Mouse (Mus musculus): ENCODE data around the gene Spi1. TPM values are rescaled to one million over a fixed set of nuclear protein-coding genes. Genes with fewer than 3 reads are reported as not detected.

Spi1 gene
- polyA plus RNA-seq, 1 experiment = 0.79 TPM

DNA sequence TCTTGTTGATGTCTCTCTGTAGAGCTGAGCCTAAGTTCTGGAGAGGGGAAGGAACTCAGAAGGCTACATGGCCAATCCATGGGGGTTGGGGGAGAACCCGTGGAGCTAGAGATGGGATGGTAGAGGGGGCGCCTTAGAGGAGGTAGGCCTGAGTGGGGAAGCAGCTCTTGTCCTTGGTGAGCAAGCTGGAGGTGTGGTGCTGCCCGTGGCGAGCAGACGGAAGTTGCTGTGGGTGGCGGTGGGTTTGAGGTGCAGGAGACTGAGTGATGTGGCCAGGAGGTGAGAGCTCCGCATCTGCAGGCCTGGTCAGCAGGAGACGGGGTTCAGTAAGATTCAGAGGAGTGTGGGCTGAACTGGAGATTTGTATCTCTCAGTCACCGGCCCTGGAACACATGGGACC is 5.3 kb downstream of the Spi1 start:
- TF ChIP-seq POLR2A (IDR thresholded peaks at IDR 0.05; ENCODE audit: low read depth, low read length) (no peak), CTCF (IDR thresholded peaks at IDR 0.05; ENCODE audit: borderline replicate concordance, insufficient read depth, low read length) (no peak)
- no peaks in the 10 kb centered on the region; the same call in 1 of the 2 replicates for H3K4me1 ChIP-seq (ENCODE audit: control insufficient read depth, insufficient read depth, low read length)
- no peak overlapping the region for H3K27ac ChIP-seq (ENCODE audit: insufficient read depth, low read length)
- no peak overlapping the region for H3K4me3 ChIP-seq (ENCODE audit: insufficient read depth, low read length)

DNA sequence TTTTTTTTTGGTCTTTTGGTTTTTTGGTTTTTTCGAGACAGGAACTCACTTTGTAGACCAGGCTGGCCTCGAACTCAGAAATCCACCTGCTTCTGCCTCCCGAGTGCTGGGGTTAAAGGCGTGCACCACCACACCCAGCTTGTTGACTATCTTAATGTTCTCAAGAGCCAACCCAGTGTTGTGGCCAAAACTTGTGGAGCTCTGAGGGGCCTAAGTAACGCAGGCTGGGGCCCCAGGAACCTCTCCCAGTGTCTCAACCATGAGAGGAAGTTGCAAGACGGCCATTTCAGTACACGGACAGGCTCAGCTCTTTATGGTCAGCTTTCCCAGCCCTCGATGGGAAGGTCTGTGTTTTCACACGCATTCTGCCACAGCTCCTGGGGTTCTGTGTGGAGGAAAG is 6.8 kb downstream of the Spi1 start:
- Histone ChIP-seq H3K4me1 (ENCODE audit: control insufficient read depth, insufficient read depth, low read length) (no peaks in the 10 kb centered on the region; the same call in 1 of the 2 replicates), H3K4me3 (ENCODE audit: insufficient read depth, low read length) (no peak overlapping the region), H3K27ac (ENCODE audit: insufficient read depth, low read length) (no peak overlapping the region)
- TF ChIP-seq POLR2A (IDR thresholded peaks at IDR 0.05; ENCODE audit: low read depth, low read length) = no peak
- no peak for TF ChIP-seq CTCF (IDR thresholded peaks at IDR 0.05; ENCODE audit: borderline replicate concordance, insufficient read depth, low read length)

DNA sequence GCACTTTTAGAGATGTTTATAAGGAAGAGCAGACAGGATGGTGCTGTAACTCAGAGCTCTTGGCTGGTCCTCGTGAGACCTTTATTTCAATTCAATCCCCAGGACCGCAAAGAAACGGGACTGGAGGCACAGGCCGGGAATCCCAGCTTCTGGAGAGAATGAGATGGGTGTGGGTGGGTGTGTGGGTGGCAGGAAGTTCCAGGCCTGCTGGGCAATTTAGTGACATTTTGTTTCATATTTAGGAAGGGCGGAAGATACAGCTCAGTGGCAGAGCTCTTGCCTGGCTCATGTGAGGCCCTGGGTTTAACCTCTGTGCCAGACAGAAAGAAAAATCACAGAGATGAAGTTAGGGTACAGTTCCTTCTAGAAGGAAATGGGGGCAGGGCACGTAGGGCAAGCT is 8.0 kb downstream of the Spi1 start:
- Histone ChIP-seq H3K4me3 (ENCODE audit: insufficient read depth, low read length) (no peak overlapping the region), H3K4me1 (ENCODE audit: control insufficient read depth, insufficient read depth, low read length) (no peaks in the 10 kb centered on the region; the same call in 1 of the 2 replicates), H3K27ac (ENCODE audit: insufficient read depth, low read length) (no peak overlapping the region)
- no peak for TF ChIP-seq CTCF (IDR thresholded peaks at IDR 0.05; ENCODE audit: borderline replicate concordance, insufficient read depth, low read length)
- no peak for TF ChIP-seq POLR2A (IDR thresholded peaks at IDR 0.05; ENCODE audit: low read depth, low read length)

DNA sequence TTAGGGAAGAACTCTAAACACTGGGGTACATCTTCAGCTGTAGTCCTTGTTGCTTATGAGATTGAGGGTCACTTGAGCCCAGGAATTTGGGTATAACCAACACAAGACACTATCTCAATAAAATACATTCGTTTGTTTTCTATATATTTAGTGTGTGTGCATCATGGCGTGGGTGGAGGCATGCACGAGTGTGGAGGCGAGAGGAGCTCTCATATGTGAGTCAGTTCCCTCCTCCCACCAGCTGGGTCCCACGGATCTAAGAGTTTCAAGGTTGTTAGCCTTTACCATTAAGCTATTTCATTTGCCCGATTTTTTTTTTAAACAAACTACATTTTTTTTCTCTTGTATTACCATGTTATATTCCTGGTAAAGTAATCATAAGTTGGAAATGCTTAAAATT is 8.6 kb downstream of the Spi1 start:
- H3K4me3 ChIP-seq (ENCODE audit: insufficient read depth, low read length) = no peak overlapping the region
- H3K4me1 ChIP-seq (ENCODE audit: control insufficient read depth, insufficient read depth, low read length) = no peaks in the 10 kb centered on the region; the same call in 1 of the 2 replicates
- TF ChIP-seq POLR2A (IDR thresholded peaks at IDR 0.05; ENCODE audit: low read depth, low read length) (no peak), CTCF (IDR thresholded peaks at IDR 0.05; ENCODE audit: borderline replicate concordance, insufficient read depth, low read length) (no peak)
- no peak overlapping the region for H3K27ac ChIP-seq (ENCODE audit: insufficient read depth, low read length)

DNA sequence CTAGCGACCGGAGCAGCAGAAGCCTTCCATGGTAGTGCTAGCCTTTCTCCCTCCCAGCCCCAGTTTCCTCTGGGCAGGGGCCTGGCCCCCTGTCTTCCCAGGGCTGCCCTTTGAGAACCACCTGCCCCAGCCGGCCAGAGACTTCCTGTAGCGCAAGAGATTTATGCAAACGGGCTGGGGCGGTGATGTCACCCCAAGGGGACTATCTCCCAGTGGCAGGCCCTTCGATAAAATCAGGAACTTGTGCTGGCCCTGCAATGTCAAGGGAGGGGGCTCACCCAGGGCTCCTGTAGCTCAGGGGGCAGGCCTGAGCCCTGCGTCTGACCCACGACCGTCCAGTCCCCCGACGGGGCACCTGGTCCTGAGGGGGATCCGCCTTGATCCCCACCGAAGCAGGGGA is 14.3 kb downstream of the Spi1 start:
- Histone ChIP-seq H3K4me3 (ENCODE audit: insufficient read depth, low read length) (no peak overlapping the region), H3K4me1 (ENCODE audit: control insufficient read depth, insufficient read depth, low read length) (no peaks in the 10 kb centered on the region), H3K27ac (ENCODE audit: insufficient read depth, low read length) (no peak overlapping the region)
- no peak for TF ChIP-seq CTCF (IDR thresholded peaks at IDR 0.05; ENCODE audit: borderline replicate concordance, insufficient read depth, low read length)

DNA sequence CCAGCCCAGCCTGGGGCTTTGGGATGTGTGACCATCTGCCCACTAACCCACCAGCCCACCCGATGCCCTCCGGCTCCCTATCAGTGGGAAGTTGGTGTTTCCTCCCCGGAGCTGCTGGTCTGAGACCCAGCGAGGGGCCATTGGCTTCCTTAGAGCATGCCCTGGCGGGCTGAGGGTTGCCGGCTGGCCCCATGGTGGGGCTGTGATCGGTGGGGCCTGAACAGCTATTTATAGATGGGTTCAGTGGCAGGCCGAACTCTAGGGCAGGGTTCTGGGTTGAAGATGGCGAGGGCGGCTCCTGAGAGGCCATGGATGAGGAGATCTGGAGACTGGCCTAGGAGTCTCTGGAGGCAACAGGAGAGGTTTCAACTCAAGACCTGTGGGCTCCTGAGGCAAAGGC is 14.8 kb downstream of the Spi1 start:
- Histone ChIP-seq H3K27ac (ENCODE audit: insufficient read depth, low read length) (no peak overlapping the region), H3K4me3 (ENCODE audit: insufficient read depth, low read length) (no peak overlapping the region), H3K4me1 (ENCODE audit: control insufficient read depth, insufficient read depth, low read length) (no peaks in the 10 kb centered on the region)
- TF ChIP-seq POLR2A (IDR thresholded peaks at IDR 0.05; ENCODE audit: low read depth, low read length) (no peak), CTCF (IDR thresholded peaks at IDR 0.05; ENCODE audit: borderline replicate concordance, insufficient read depth, low read length) (no peak)

DNA sequence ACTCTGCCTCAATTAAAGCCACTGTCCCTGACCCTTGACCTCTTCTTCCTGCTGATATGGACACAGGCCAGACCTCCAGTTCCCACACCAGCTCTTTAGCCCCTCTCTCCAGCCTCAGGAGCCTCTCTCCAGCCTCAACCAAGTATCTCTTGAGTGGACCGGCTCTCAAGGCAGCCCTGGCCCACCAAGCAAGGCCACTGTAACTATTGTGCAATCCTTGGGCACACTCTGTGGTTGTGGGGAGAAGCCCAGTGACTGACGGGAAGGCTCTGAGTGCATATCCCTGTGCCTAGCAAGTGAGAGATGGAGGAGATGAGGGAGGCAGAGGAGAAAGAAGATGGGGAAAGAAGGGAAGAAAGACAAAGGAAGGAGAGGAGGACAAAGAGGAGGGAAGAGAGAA is 16.0 kb downstream of the Spi1 start:
- TF ChIP-seq POLR2A (IDR thresholded peaks at IDR 0.05; ENCODE audit: low read depth, low read length) (no peak), CTCF (IDR thresholded peaks at IDR 0.05; ENCODE audit: borderline replicate concordance, insufficient read depth, low read length) (no peak)
- Histone ChIP-seq H3K4me3 (ENCODE audit: insufficient read depth, low read length) (no peak overlapping the region), H3K27ac (ENCODE audit: insufficient read depth, low read length) (no peak overlapping the region), H3K4me1 (ENCODE audit: control insufficient read depth, insufficient read depth, low read length) (no peaks in the 10 kb centered on the region)

DNA sequence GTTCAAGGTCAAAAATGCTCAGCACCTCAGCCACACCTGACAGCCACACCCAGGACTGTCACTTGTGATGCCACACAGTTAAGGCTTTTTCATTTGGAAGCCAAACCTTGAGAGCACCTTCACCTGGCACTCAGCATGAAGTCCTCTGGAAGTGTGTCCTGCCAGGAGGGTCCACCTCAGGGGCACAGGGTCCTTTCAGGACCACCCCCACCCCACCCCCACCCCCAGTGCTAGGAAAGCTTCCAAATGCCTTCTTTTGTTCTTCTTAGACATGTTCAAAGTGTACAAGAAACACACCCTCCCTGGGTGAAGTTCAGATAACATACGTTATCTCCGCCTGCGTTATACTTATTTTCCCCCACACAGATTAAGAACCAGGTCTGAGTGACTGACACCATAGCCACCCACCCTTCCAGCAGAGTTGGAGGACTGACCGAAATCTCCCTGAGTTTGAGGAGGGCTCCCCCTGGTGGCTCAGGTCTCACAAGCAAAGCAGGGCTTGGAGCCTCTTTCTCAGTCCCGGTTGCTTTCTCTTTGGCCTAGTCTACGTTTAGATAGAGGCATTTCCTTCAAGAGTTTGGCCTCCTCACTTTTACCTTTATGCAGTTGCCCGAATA is 19.0 kb downstream of the Spi1 start:
- Histone ChIP-seq H3K4me1 (ENCODE audit: control insufficient read depth, insufficient read depth, low read length) (no peaks in the 10 kb centered on the region), H3K4me3 (ENCODE audit: insufficient read depth, low read length) (no peak overlapping the region), H3K27ac (ENCODE audit: insufficient read depth, low read length) (no peak overlapping the region)
- TF ChIP-seq CTCF (IDR thresholded peaks at IDR 0.05; ENCODE audit: borderline replicate concordance, insufficient read depth, low read length) (peak; percentile 75), POLR2A (IDR thresholded peaks at IDR 0.05; ENCODE audit: low read depth, low read length) (no peak)

DNA sequence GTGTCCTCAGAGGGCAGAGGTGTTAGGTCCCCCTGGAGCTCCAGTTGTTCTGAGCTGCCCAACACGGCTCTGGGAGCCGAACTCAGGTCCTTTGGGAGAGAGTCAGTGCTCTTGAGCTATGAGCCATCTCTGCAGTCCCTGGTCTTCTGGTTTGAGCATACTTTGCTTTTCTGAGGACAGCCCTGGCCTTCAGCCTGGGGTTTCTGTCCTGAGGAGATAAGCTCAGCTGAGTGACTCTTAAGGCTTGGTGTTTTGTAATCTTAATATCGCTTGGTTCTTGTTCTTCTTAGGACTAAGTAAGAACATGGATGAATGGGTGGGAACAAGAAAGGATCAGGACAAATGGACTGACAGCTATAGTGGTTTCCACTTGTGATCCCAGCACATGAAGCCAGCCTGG is 26.0 kb downstream of the Spi1 start:
- H3K27ac ChIP-seq (ENCODE audit: insufficient read depth, low read length) = no peak overlapping the region
- H3K4me1 ChIP-seq (ENCODE audit: control insufficient read depth, insufficient read depth, low read length) = 0 out of 2 replicates have a peak, but pooled peaks cover 2% of the 10 kb centered on the region
- no peak overlapping the region for H3K4me3 ChIP-seq (ENCODE audit: insufficient read depth, low read length)
- TF ChIP-seq POLR2A (IDR thresholded peaks at IDR 0.05; ENCODE audit: low read depth, low read length) = no peak
- TF ChIP-seq CTCF (IDR thresholded peaks at IDR 0.05; ENCODE audit: borderline replicate concordance, insufficient read depth, low read length) = no peak

DNA sequence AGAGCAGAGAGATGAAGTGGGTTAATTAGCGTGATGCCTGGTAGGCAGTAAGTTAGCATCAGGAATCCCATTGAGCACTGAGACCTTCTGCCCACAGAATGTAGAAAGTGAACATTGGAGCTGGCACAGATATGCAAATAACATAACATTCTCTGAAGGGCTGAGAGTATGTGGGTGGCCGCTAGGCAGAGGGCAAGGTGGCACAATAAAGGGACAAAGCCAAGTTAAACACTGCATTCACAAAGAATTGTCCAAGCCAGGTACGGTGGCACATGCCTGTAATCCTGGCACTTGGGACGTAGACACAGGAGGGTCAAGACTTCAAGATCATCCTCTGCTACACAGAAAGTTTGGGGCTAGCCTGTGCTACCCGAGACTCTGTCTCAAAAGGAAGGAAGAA is 27.1 kb downstream of the Spi1 start:
- Histone ChIP-seq H3K4me3 (ENCODE audit: insufficient read depth, low read length) (no peak overlapping the region), H3K27ac (ENCODE audit: insufficient read depth, low read length) (no peak overlapping the region), H3K4me1 (ENCODE audit: control insufficient read depth, insufficient read depth, low read length) (0 out of 2 replicates have a peak, but pooled peaks cover 2% of the 10 kb centered on the region)
- TF ChIP-seq CTCF (IDR thresholded peaks at IDR 0.05; ENCODE audit: borderline replicate concordance, insufficient read depth, low read length) = no peak
- no peak for TF ChIP-seq POLR2A (IDR thresholded peaks at IDR 0.05; ENCODE audit: low read depth, low read length)

Data from embryonic fibroblast, embryonic 13.5 days (primary cell).